In the genomic region with DNA sequence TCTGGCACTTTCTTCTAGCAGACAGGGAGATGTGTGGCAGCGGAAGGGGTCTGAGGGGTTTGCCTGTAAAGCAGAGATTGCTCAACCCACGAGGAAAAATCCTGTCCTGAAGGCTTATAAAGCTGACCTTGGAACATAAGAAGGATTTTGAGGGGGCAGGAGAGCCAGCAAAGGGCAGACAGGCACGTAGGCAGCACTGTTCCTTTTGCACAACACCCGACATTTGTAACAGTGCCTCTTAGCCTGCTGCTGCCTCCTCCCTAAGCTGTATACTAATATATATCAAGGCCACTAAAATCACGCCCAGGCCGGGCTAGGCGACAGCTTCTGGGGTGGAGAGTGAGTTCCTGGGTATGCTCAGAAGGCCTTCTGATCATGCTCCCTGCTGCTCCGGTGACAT, we compare ENCODE assay signal across 20 mouse cellular contexts. TPM values are rescaled to one million over a fixed set of nuclear protein-coding genes. Genes with fewer than 3 reads are reported as not detected.
DNase-seq lines count a peak whose midpoint lies in the region; ATAC-seq lines count a peak whose summit lies in the region.
"Had no signal": no experiment of that assay in that cellular context is flagged by ENCODE, and none has a peak within 500 bp of the region (broad histone marks: within the 10 kb centered on the region; RNA-seq: fewer than 3 reads in every experiment).

No protein-coding gene starts in this region.

- H3K27me3 ChIP-seq in heart, embryonic 11.5 days (ENCODE audit: control insufficient read depth, insufficient read depth, low read length): no peaks in the 10 kb centered on the region
- no peaks in the 10 kb centered on the region for H3K27me3 ChIP-seq in kidney, embryonic 15.5 days
- H3K27me3 ChIP-seq in midbrain, embryonic 11.5 days (ENCODE audit: control insufficient read depth, insufficient read depth, low read length): no peaks in the 10 kb centered on the region
- no peaks in the 10 kb centered on the region for H3K27me3 ChIP-seq in midbrain, embryonic 13.5 days
- H3K27me3 ChIP-seq: forebrain, embryonic 15.5 days had no signal

- DNase-seq in heart, adult 9 months (ENCODE audit: low spot score in 2 of 2): no peak
- no peak for DNase-seq in kidney, adult 18-20 months
- peak; percentile 14 for DNase-seq in midbrain, embryonic 11.5 days (ENCODE audit: low spot score, missing footprints)
- DNase-seq: cerebellum, adult 11 months; cerebellum, postnatal 14 days; embryo, embryonic 11 days; kidney, adult 9 months; midbrain, embryonic 14.5 days; thymus, postnatal 25 days had no signal

- H3K4me3 ChIP-seq in heart, embryonic 11.5 days (ENCODE audit: low read depth, low read length): no peak overlapping the region
- H3K4me3 ChIP-seq in kidney, embryonic 15.5 days (replicated peaks): no peak overlapping the region
- H3K4me3 ChIP-seq in midbrain, embryonic 11.5 days (ENCODE audit: low read depth, low read length): no peak overlapping the region
- H3K4me3 ChIP-seq in midbrain, embryonic 13.5 days (replicated peaks): no peak overlapping the region
- H3K4me3 ChIP-seq: forebrain, embryonic 15.5 days; hindbrain, embryonic 10.5 days; left cerebral cortex, adult 2 months; liver, embryonic 15.5 days; myocyte had no signal

- H3K4me1 ChIP-seq in heart, embryonic 11.5 days (ENCODE audit: control insufficient read depth, insufficient read depth, low read length): peaks cover 27% of the 10 kb centered on the region
- peaks cover 78% of the 10 kb centered on the region for H3K4me1 ChIP-seq in kidney, embryonic 15.5 days
- H3K4me1 ChIP-seq in midbrain, embryonic 11.5 days (ENCODE audit: control insufficient read depth, insufficient read depth, low read length): no peaks in the 10 kb centered on the region
- 0 out of 2 replicates have a peak, but pooled peaks cover 8% of the 10 kb centered on the region for H3K4me1 ChIP-seq in midbrain, embryonic 13.5 days (replicated peaks)

- H3K9ac ChIP-seq in heart, embryonic 11.5 days (ENCODE audit: low read depth, low read length): peak overlapping the region; percentile 47; the same call in 1 of the 2 replicates
- no peak overlapping the region for H3K9ac ChIP-seq in kidney, embryonic 15.5 days
- no peak overlapping the region for H3K9ac ChIP-seq in midbrain, embryonic 11.5 days (ENCODE audit: low read length)
- H3K9ac ChIP-seq in midbrain, embryonic 13.5 days (replicated peaks): no peak overlapping the region
- H3K9ac ChIP-seq: forebrain, embryonic 15.5 days; liver, embryonic 15.5 days had no signal

- 54% methylated on average over 8 of the region's 8 CpGs for WGBS in heart, embryonic 11.5 days (ENCODE audit: insufficient replicate concordance)
- WGBS in kidney, embryonic 15.5 days: 51% methylated on average over 8 of the region's 8 CpGs
- WGBS in midbrain, embryonic 11.5 days: 72% methylated on average over 8 of the region's 8 CpGs
- 76% methylated on average over 8 of the region's 8 CpGs for WGBS in midbrain, embryonic 13.5 days

- no peak overlapping the region for H3K4me2 ChIP-seq in heart, embryonic 11.5 days
- H3K4me2 ChIP-seq in kidney, embryonic 15.5 days: no peak overlapping the region
- no peak overlapping the region for H3K4me2 ChIP-seq in midbrain, embryonic 11.5 days
- no peak overlapping the region for H3K4me2 ChIP-seq in midbrain, embryonic 13.5 days (replicated peaks)
- H3K4me2 ChIP-seq: forebrain, embryonic 15.5 days; liver, embryonic 15.5 days had no signal

- ATAC-seq in heart, embryonic 11.5 days (replicated peaks; ENCODE audit: insufficient number of reproducible peaks, low FRiP score, low TSS enrichment): no peak
- ATAC-seq in kidney, embryonic 15.5 days (replicated peaks; ENCODE audit: low FRiP score): no peak
- ATAC-seq in midbrain, embryonic 11.5 days (ENCODE audit: low FRiP score): no peak
- ATAC-seq in midbrain, embryonic 13.5 days: no peak
- no peak for ATAC-seq in frontal cortex, adult (ENCODE audit: low TSS enrichment)
- ATAC-seq: forebrain, embryonic 15.5 days had no signal

- 0 out of 2 replicates have a peak overlapping the region, but pooled peaks have one; percentile 30 for H3K27ac ChIP-seq in heart, embryonic 11.5 days (ENCODE audit: low read depth, low read length)
- peak overlapping the region; percentile 60 for H3K27ac ChIP-seq in kidney, embryonic 15.5 days
- no peak overlapping the region for H3K27ac ChIP-seq in midbrain, embryonic 11.5 days (ENCODE audit: low read depth, low read length)
- H3K27ac ChIP-seq in midbrain, embryonic 13.5 days: no peak overlapping the region
- H3K27ac ChIP-seq: forebrain, embryonic 15.5 days; left cerebral cortex, adult 2 months; liver, embryonic 15.5 days; macrophage; stomach, postnatal 0 days had no signal

- H3K9me3 ChIP-seq in heart, embryonic 11.5 days (replicated peaks; ENCODE audit: control insufficient read depth, low read length): no peaks in the 10 kb centered on the region
- no peaks in the 10 kb centered on the region for H3K9me3 ChIP-seq in kidney, embryonic 15.5 days (replicated peaks)
- no peaks in the 10 kb centered on the region for H3K9me3 ChIP-seq in midbrain, embryonic 11.5 days (ENCODE audit: control insufficient read depth, low read length)
- H3K9me3 ChIP-seq in midbrain, embryonic 13.5 days: no peaks in the 10 kb centered on the region
- H3K9me3 ChIP-seq: forebrain, embryonic 15.5 days; hindbrain, embryonic 10.5 days; liver, embryonic 15.5 days had no signal

- H3K36me3 ChIP-seq in heart, embryonic 11.5 days (ENCODE audit: control insufficient read depth, insufficient read depth, low read length): no peaks in the 10 kb centered on the region
- no peaks in the 10 kb centered on the region for H3K36me3 ChIP-seq in kidney, embryonic 15.5 days
- no peaks in the 10 kb centered on the region for H3K36me3 ChIP-seq in midbrain, embryonic 11.5 days (ENCODE audit: control insufficient read depth, insufficient read depth, low read length)
- no peaks in the 10 kb centered on the region for H3K36me3 ChIP-seq in midbrain, embryonic 13.5 days
- H3K36me3 ChIP-seq: forebrain, embryonic 15.5 days; liver, embryonic 15.5 days had no signal

RNA-seq across cellular contexts. Expression of a gene that starts 12.8 kb away (rescaled TPM):
- polyA plus RNA-seq in heart, embryonic 11.5 days (2014; fragmentation: Nextera tagmentation; extraction: Ambion mirVana): 0.03 and 0.08 TPM in 2 replicates
- polyA plus RNA-seq in kidney, embryonic 15.5 days (2015; fragmentation: Nextera tagmentation; extraction: Ambion mirVana): 3.7 and 3.8 TPM in 2 replicates
- 0.19 and 0.37 TPM in 2 replicates for polyA plus RNA-seq in midbrain, embryonic 11.5 days (2014; fragmentation: Nextera tagmentation; extraction: Ambion mirVana)
- polyA plus RNA-seq in midbrain, embryonic 13.5 days (2015; fragmentation: Nextera tagmentation; extraction: Ambion mirVana): 0.76 and 0.83 TPM in 2 replicates
- polyA plus RNA-seq: macrophage had no signal

RNA-seq across cellular contexts. Expression of a gene that starts 13.7 kb away (rescaled TPM):
- polyA plus RNA-seq in heart, embryonic 11.5 days (2014; fragmentation: Nextera tagmentation; extraction: Ambion mirVana): 286 and 325 TPM in 2 replicates
- polyA plus RNA-seq in kidney, embryonic 15.5 days (2015; fragmentation: Nextera tagmentation; extraction: Ambion mirVana): 351 and 428 TPM in 2 replicates
- 243 and 258 TPM in 2 replicates for polyA plus RNA-seq in midbrain, embryonic 11.5 days (2014; fragmentation: Nextera tagmentation; extraction: Ambion mirVana)
- polyA plus RNA-seq in midbrain, embryonic 13.5 days (2015; fragmentation: Nextera tagmentation; extraction: Ambion mirVana): 354 and 385 TPM in 2 replicates

RNA-seq across cellular contexts. Expression of a gene that starts 20.7 kb away (rescaled TPM):
- polyA plus RNA-seq in heart, embryonic 11.5 days (2014; fragmentation: Nextera tagmentation; extraction: Ambion mirVana): 7.4 and 8.7 TPM in 2 replicates
- 12.6 and 13.3 TPM in 2 replicates for polyA plus RNA-seq in kidney, embryonic 15.5 days (2015; fragmentation: Nextera tagmentation; extraction: Ambion mirVana)
- polyA plus RNA-seq in midbrain, embryonic 11.5 days (2014; fragmentation: Nextera tagmentation; extraction: Ambion mirVana): 12.5 and 14.3 TPM in 2 replicates
- 12.7 and 13.2 TPM in 2 replicates for polyA plus RNA-seq in midbrain, embryonic 13.5 days (2015; fragmentation: Nextera tagmentation; extraction: Ambion mirVana)

RNA-seq across cellular contexts. Expression of a gene that starts 20.8 kb away (rescaled TPM):
- polyA plus RNA-seq in heart, embryonic 11.5 days (2014; fragmentation: Nextera tagmentation; extraction: Ambion mirVana): 52.5 and 57.8 TPM in 2 replicates
- polyA plus RNA-seq in kidney, embryonic 15.5 days (2015; fragmentation: Nextera tagmentation; extraction: Ambion mirVana): 92.1 and 96.8 TPM in 2 replicates
- polyA plus RNA-seq in midbrain, embryonic 11.5 days (2014; fragmentation: Nextera tagmentation; extraction: Ambion mirVana): 95.7 and 95.9 TPM in 2 replicates
- 127 and 133 TPM in 2 replicates for polyA plus RNA-seq in midbrain, embryonic 13.5 days (2015; fragmentation: Nextera tagmentation; extraction: Ambion mirVana)

RNA-seq across cellular contexts. Expression of a gene that starts 22.3 kb away (rescaled TPM):
- polyA plus RNA-seq in heart, embryonic 11.5 days (2014; fragmentation: Nextera tagmentation; extraction: Ambion mirVana): 3,123 and 3,177 TPM in 2 replicates
- polyA plus RNA-seq in kidney, embryonic 15.5 days (2015; fragmentation: Nextera tagmentation; extraction: Ambion mirVana): 19.5 and 33.2 TPM in 2 replicates
- 0.40 and 0.80 TPM in 2 replicates for polyA plus RNA-seq in midbrain, embryonic 11.5 days (2014; fragmentation: Nextera tagmentation; extraction: Ambion mirVana)
- 1.1 and 1.9 TPM in 2 replicates for polyA plus RNA-seq in midbrain, embryonic 13.5 days (2015; fragmentation: Nextera tagmentation; extraction: Ambion mirVana)

Comparison
In these comparisons a context has a peak if more than half of its experiments do, and no peak if none do; other contexts are left out.
1. H3K27ac ChIP-seq: peak in heart, embryonic 11.5 days (single experiment) and kidney, embryonic 15.5 days (single experiment); none in midbrain, embryonic 11.5 days (single experiment) and midbrain, embryonic 13.5 days (single experiment).